Mouse (Mus musculus) lung, adult 2 months (tissue): ENCODE measurements at regions not wholly inside any gene's neighbourhood (a gene's known extent, or its start where the extent isn't known, plus 50 kb on each side); places are given as distances from the start of the nearest gene placed in this dataset.

ENCODE experiments used
- CTCF ChIP-seq: fragments of 200-500 bp; IDR thresholded peaks from 2 replicates; pipeline ENCODE4 v1.5.1; 2011; ENCODE audit warnings: mild to moderate bottlenecking, low read length, control low read depth; ENCODE audit not compliant: insufficient read depth
- POLR2A ChIP-seq: fragments of 200-500 bp; IDR thresholded peaks from 2 replicates; pipeline ENCODE4 v1.6.1; 2011; ENCODE audit warnings: low read depth, mild to moderate bottlenecking, control low read depth, low read length, borderline replicate concordance; ENCODE audit errors: extremely low read depth

DNA sequence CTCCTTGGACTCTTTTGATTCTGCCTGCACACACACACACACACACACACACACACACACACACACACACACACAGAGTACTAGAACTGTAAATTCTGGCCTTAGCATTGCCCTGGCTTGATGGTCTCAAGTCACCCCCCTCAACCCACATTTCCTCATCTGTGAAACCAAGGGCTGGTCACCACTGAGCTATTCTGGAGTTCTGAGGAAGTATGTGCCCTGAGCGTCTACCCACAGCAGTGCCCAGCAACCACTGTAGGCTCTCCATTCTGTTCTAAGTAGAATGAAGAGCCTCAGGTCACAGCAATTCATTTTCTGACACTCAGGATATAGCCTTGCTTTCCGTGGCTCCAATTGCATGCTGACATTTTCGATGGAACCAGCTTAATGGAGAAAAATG lies 279.4 kb upstream of the Klf4 start:
- TF ChIP-seq CTCF: no peak
- TF ChIP-seq POLR2A: no peak
